Mouse (Mus musculus) MEL (cell line): ENCODE measurements around the gene Gm20489. TPM values are rescaled to one million over a fixed set of nuclear protein-coding genes. Genes with fewer than 3 reads are reported as not detected.
A peak's percentile ranks its signal among the peaks of the same experiment; 100 is the strongest.

Experiments used
- DNase-seq: peaks from one replicate; pipeline ENCODE4 v3.0.0; 2011; ENCODE audit warnings: low read depth, low spot score
- H3K27ac ChIP-seq: 2 replicates; pipeline ENCODE4 v1.5.1; 2012; ENCODE audit warnings: low read depth, mild to moderate bottlenecking, control low read depth, low read length, moderate library complexity; ENCODE audit not compliant: control insufficient read depth
- H3K27me3 ChIP-seq, 2 experiments: fragments of 150-350 bp in 1 of 2; sonication (generic) in 1 of 2; 2 replicates each; pipeline ENCODE4 v1.6.1; 2012; ENCODE audit warnings: low read length in 2 of 2, mild to moderate bottlenecking in 2 of 2, improper control_type of control experiment in 1 of 2, moderate library complexity in 1 of 2; ENCODE audit not compliant: insufficient read depth in 2 of 2, control insufficient read depth in 1 of 2
- H3K36me3 ChIP-seq, 2 experiments: 2 replicates each; pipeline ENCODE4 v1.6.1; 2012 to 2014; ENCODE audit warnings: low read length in 2 of 2, improper control_type of control experiment in 1 of 2, inconsistent platforms in 1 of 2, mild to moderate bottlenecking in 1 of 2; ENCODE audit not compliant: insufficient read depth in 2 of 2, control insufficient read depth in 1 of 2
- H3K4me1 ChIP-seq, 2 experiments: fragments of 150-350 bp in 1 of 2; sonication (generic) in 1 of 2; 2 replicates each; pipeline ENCODE4 v1.6.1; 2012; ENCODE audit warnings: low read length in 2 of 2, improper control_type of control experiment in 1 of 2, mild to moderate bottlenecking in 1 of 2; ENCODE audit not compliant: insufficient read depth in 2 of 2, control insufficient read depth in 1 of 2
- H3K4me3 ChIP-seq, 2 experiments: fragments of 150-350 bp in 1 of 2; sonication (generic) in 1 of 2; 2 replicates each; pipeline ENCODE4 v1.5.1; 2012; ENCODE audit warnings: low read depth in 2 of 2, low read length in 2 of 2, mild to moderate bottlenecking in 2 of 2, moderate library complexity in 2 of 2, control low read depth in 1 of 2, improper control_type of control experiment in 1 of 2; ENCODE audit not compliant: control insufficient read depth in 1 of 2, insufficient read depth in 1 of 2
- H3K79me2 ChIP-seq: 2 replicates; pipeline ENCODE4 v1.6.1; 2012; ENCODE audit warnings: mild to moderate bottlenecking, low read length, moderate library complexity; ENCODE audit not compliant: control insufficient read depth, poor library complexity, insufficient read depth
- H3K9ac ChIP-seq: 2 replicates; pipeline ENCODE4 v1.6.1; 2012; ENCODE audit warnings: low read depth, mild to moderate bottlenecking, control low read depth, low read length, moderate library complexity; ENCODE audit not compliant: control insufficient read depth, poor library complexity, severe bottlenecking
- H3K9me3 ChIP-seq: fragments of 150-350 bp; sonication (generic); replicated peaks from 2 replicates; pipeline ENCODE4 v1.6.1; 2012; ENCODE audit warnings: mild to moderate bottlenecking, low read length, improper control_type of control experiment, moderate library complexity; ENCODE audit not compliant: insufficient read depth
- BHLHE40 ChIP-seq: IDR thresholded peaks from 2 replicates; pipeline ENCODE4 v1.6.1; 2012; ENCODE audit warnings: low read depth, mild to moderate bottlenecking, inconsistent platforms, low read length, improper control_type of control experiment, borderline replicate concordance
- CHD2 ChIP-seq: IDR thresholded peaks from 2 replicates; pipeline ENCODE4 v1.6.1; 2011; ENCODE audit warnings: low read length, improper control_type of control experiment
- CTCF ChIP-seq, 3 experiments: IDR thresholded peaks in 2 of 3; conservative IDR thresholded peaks in 1 of 3; 2 replicates each; pipeline ENCODE4 v1.5.1; 2011 to 2012; ENCODE audit warnings: low read length in 3 of 3, low read depth in 2 of 3, mild to moderate bottlenecking in 2 of 3, improper control_type of control experiment in 1 of 3, inconsistent platforms in 1 of 3, mixed read lengths in 1 of 3, moderate library complexity in 1 of 3; ENCODE audit not compliant: control insufficient read depth in 1 of 3, insufficient read depth in 1 of 3, poor library complexity in 1 of 3, severe bottlenecking in 1 of 3
- E2F4 ChIP-seq: IDR thresholded peaks from 2 replicates; pipeline ENCODE4 v1.6.1; 2011; ENCODE audit warnings: low read depth, low read length, improper control_type of control experiment, borderline replicate concordance
- ELF1 ChIP-seq: IDR thresholded peaks from 2 replicates; pipeline ENCODE4 v1.6.1; 2014; ENCODE audit warnings: low read depth, mild to moderate bottlenecking, inconsistent platforms, low read length, improper control_type of control experiment, moderate library complexity
- EP300 ChIP-seq, 2 experiments: IDR thresholded peaks; 2 replicates each; pipeline ENCODE4 v1.6.1; 2011; ENCODE audit warnings: improper control_type of control experiment in 2 of 2, low read length in 2 of 2, low read depth in 1 of 2, mild to moderate bottlenecking in 1 of 2
- ETS1 ChIP-seq: IDR thresholded peaks from 2 replicates; pipeline ENCODE4 v1.6.1; 2012; ENCODE audit warnings: low read depth, mild to moderate bottlenecking, inconsistent platforms, low read length, improper control_type of control experiment, moderate library complexity
- GABPA ChIP-seq: IDR thresholded peaks from 2 replicates; pipeline ENCODE4 v1.6.1; 2012; ENCODE audit warnings: low read depth, mild to moderate bottlenecking, inconsistent platforms, low read length, improper control_type of control experiment, moderate library complexity
- GATA1 ChIP-seq: IDR thresholded peaks from 2 replicates; pipeline ENCODE4 v1.6.1; 2011; ENCODE audit warnings: low read depth, low read length, improper control_type of control experiment
- HCFC1 ChIP-seq: IDR thresholded peaks from 2 replicates; pipeline ENCODE4 v1.6.1; 2012; ENCODE audit warnings: low read depth, mild to moderate bottlenecking, inconsistent platforms, low read length, improper control_type of control experiment, moderate library complexity
- JUND ChIP-seq: IDR thresholded peaks from 2 replicates; pipeline ENCODE4 v1.6.1; 2011; ENCODE audit warnings: low read depth, mild to moderate bottlenecking, improper control_type of control experiment, low read length
- KAT2A ChIP-seq: conservative IDR thresholded peaks from 2 replicates; pipeline ENCODE4 v1.6.1; 2012; ENCODE audit warnings: low read depth, low read length, improper control_type of control experiment, inconsistent platforms
- MAFK ChIP-seq: IDR thresholded peaks from 2 replicates; pipeline ENCODE4 v1.6.1; 2011; ENCODE audit warnings: low read depth, mild to moderate bottlenecking, low read length, improper control_type of control experiment, borderline replicate concordance
- MAX ChIP-seq: IDR thresholded peaks from 2 replicates; pipeline ENCODE4 v1.6.1; 2011; ENCODE audit warnings: low read length, improper control_type of control experiment
- MAZ ChIP-seq: IDR thresholded peaks from 2 replicates; pipeline ENCODE4 v1.6.1; 2012; ENCODE audit warnings: low read depth, mild to moderate bottlenecking, inconsistent platforms, low read length, improper control_type of control experiment
- MEF2A ChIP-seq: IDR thresholded peaks from 2 replicates; pipeline ENCODE4 v1.6.1; 2014; ENCODE audit warnings: low read depth, mild to moderate bottlenecking, inconsistent platforms, low read length, improper control_type of control experiment; ENCODE audit not compliant: poor library complexity, insufficient replicate concordance, severe bottlenecking; ENCODE audit errors: extremely low read depth
- MXI1 ChIP-seq: IDR thresholded peaks from 2 replicates; pipeline ENCODE4 v1.6.1; 2011; ENCODE audit warnings: mild to moderate bottlenecking, low read depth, low read length, improper control_type of control experiment
- MYC ChIP-seq: IDR thresholded peaks from 2 replicates; pipeline ENCODE4 v1.6.1; 2011; ENCODE audit warnings: low read depth, mild to moderate bottlenecking, low read length, improper control_type of control experiment, moderate library complexity
- NELFE ChIP-seq: IDR thresholded peaks from 2 replicates; pipeline ENCODE4 v1.6.1; 2011; ENCODE audit warnings: low read depth, low read length, improper control_type of control experiment
- NRF1 ChIP-seq: IDR thresholded peaks from 2 replicates; pipeline ENCODE4 v1.6.1; 2014; ENCODE audit warnings: low read depth, mild to moderate bottlenecking, inconsistent platforms, low read length, improper control_type of control experiment, moderate library complexity; ENCODE audit not compliant: poor library complexity, insufficient read depth, severe bottlenecking
- POLR2A ChIP-seq, 2 experiments: IDR thresholded peaks; 2 replicates each; pipeline ENCODE4 v1.6.1; 2011 to 2012; ENCODE audit warnings: low read length in 2 of 2, mild to moderate bottlenecking in 2 of 2, control low read depth in 1 of 2, improper control_type of control experiment in 1 of 2, low read depth in 1 of 2, moderate library complexity in 1 of 2; ENCODE audit not compliant: control insufficient read depth in 1 of 2, insufficient read depth in 1 of 2, poor library complexity in 1 of 2
- POLR2AphosphoS5 ChIP-seq: IDR thresholded peaks from 2 replicates; pipeline ENCODE4 v1.6.1; 2012; ENCODE audit warnings: low read depth, borderline replicate concordance, mild to moderate bottlenecking, inconsistent platforms, low read length, moderate library complexity, mixed read lengths
- RAD21 ChIP-seq: IDR thresholded peaks from 2 replicates; pipeline ENCODE4 v1.6.1; 2011; ENCODE audit warnings: mild to moderate bottlenecking, low read depth, low read length, improper control_type of control experiment
- RCOR1 ChIP-seq: IDR thresholded peaks from 2 replicates; pipeline ENCODE4 v1.6.1; 2012; ENCODE audit warnings: low read depth, mild to moderate bottlenecking, inconsistent platforms, low read length, improper control_type of control experiment
- SIN3A ChIP-seq: IDR thresholded peaks from 2 replicates; pipeline ENCODE4 v1.6.1; 2012; ENCODE audit warnings: low read length, improper control_type of control experiment, inconsistent platforms
- SMC3 ChIP-seq: IDR thresholded peaks from 2 replicates; pipeline ENCODE4 v1.6.1; 2011; ENCODE audit warnings: low read depth, low read length, improper control_type of control experiment
- TAL1 ChIP-seq: IDR thresholded peaks from 2 replicates; pipeline ENCODE4 v1.6.1; 2012; ENCODE audit warnings: mild to moderate bottlenecking, inconsistent platforms, low read length, moderate library complexity, mixed read lengths
- TBP ChIP-seq: IDR thresholded peaks from 2 replicates; pipeline ENCODE4 v1.8.0; 2011; ENCODE audit warnings: low read depth, low read length, improper control_type of control experiment
- TCF12 ChIP-seq: IDR thresholded peaks from 2 replicates; pipeline ENCODE4 v1.6.1; 2014; ENCODE audit warnings: low read depth, mild to moderate bottlenecking, inconsistent platforms, low read length, improper control_type of control experiment, moderate library complexity
- USF1 ChIP-seq: IDR thresholded peaks from 2 replicates; pipeline ENCODE4 v1.6.1; 2014; ENCODE audit warnings: low read depth, mild to moderate bottlenecking, inconsistent platforms, low read length, improper control_type of control experiment, moderate library complexity
- ZC3H11A ChIP-seq: IDR thresholded peaks from 2 replicates; pipeline ENCODE4 v1.6.1; 2012; ENCODE audit warnings: low read depth, mild to moderate bottlenecking, inconsistent platforms, low read length, improper control_type of control experiment
- ZKSCAN1 ChIP-seq: IDR thresholded peaks from 2 replicates; pipeline ENCODE4 v1.6.1; 2012; ENCODE audit warnings: low read depth, mild to moderate bottlenecking, inconsistent platforms, low read length, improper control_type of control experiment, moderate library complexity
- ZMIZ1 ChIP-seq: IDR thresholded peaks from 2 replicates; pipeline ENCODE4 v1.6.1; 2012; ENCODE audit warnings: low read depth, mild to moderate bottlenecking, inconsistent platforms, low read length, improper control_type of control experiment, moderate library complexity
- ZNF384 ChIP-seq: IDR thresholded peaks from 2 replicates; pipeline ENCODE4 v1.6.1; 2012; ENCODE audit warnings: low read depth, mild to moderate bottlenecking, inconsistent platforms, low read length, improper control_type of control experiment
- polyA plus RNA-seq, 2 experiments: library from polyadenylated mRNA; stranded (reverse) in 1 of 2; unstranded in 1 of 2; fragments of >175 nt in 1 of 2; fragments of >200 nt in 1 of 2; gene quantifications; 2 replicates each; pipeline versions ENCODE4 v1.2.1 to v1.2.4; 2012; ENCODE audit warnings: low replicate concordance in 2 of 2, low read depth in 1 of 2; ENCODE audit not compliant: insufficient read length in 2 of 2, insufficient read depth in 1 of 2, missing spikeins in 1 of 2
- total RNA-seq: library from RNA; depleted of rRNA; stranded (reverse); fragments of 300-350 nt; gene quantifications from 2 replicates; pipeline ENCODE4 v1.2.3, GENCODE M21; 2012

Gene Gm20489
- total and polyA plus RNA-seq, 3 experiments: not detected

DNA sequence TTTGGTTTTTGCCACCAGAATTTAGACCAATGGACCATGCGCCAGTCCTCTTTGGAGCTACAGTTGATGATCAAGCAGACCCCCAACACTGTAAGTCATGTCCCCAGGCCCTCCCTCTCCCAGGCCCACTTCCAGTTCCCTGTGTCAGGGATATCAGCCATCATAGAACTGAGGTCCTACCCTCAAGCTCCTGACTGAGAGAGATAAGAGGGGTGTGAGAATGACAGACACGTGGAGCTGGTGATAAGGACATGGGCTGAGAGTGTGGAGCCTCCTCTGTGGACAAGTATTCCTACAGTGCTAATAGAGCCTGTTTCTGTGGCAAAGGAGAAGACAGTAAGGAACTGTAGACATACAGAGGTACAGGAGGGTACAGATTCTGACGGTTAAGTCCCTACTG is 18.7 kb upstream of the Gm20489 start:
- no peak overlapping the region for H3K9ac ChIP-seq
- no peaks in the 10 kb centered on the region for H3K79me2 ChIP-seq
- H3K36me3 ChIP-seq: peaks cover 13 to 36% of the 10 kb centered on the region in 2 experiments
- TF ChIP-seq BHLHE40: peak; percentile 87; the same call in 1 of the 2 replicates
- TF ChIP-seq POLR2AphosphoS5: no peak
- TF ChIP-seq USF1: peak; percentile 68
- TF ChIP-seq ELF1: no peak
- TF ChIP-seq GATA1: peak; percentile 96
- TF ChIP-seq MAZ: peak; percentile 78; the same call in 1 of the 2 replicates
- peak; percentile 75 for TF ChIP-seq SIN3A
- TF ChIP-seq NELFE: no peak
- no peak for TF ChIP-seq E2F4
- peak; percentile 85 for TF ChIP-seq ETS1
- TF ChIP-seq EP300 (IDR thresholded peaks at IDR 0.05; ENCODE audit: low read depth in 1 of 2, low read length in 2 of 2): peak; percentile 90 to 93
- no peak for TF ChIP-seq GABPA
- TF ChIP-seq ZMIZ1: no peak
- TF ChIP-seq ZKSCAN1: no peak
- TF ChIP-seq MAX: peak; percentile 85
- TF ChIP-seq NRF1: no peak
- TF ChIP-seq MAFK: no peak
- TF ChIP-seq POLR2A (IDR thresholded peaks at IDR 0.05; ENCODE audit: control insufficient read depth in 1 of 2, insufficient read depth in 1 of 2, low read depth in 1 of 2, low read length in 2 of 2, poor library complexity in 1 of 2): no peak
- no peak for TF ChIP-seq CHD2
- no peak for TF ChIP-seq ZNF384
- TF ChIP-seq TAL1: peak; percentile 97
- TF ChIP-seq MXI1: peak; percentile 88
- no peak for TF ChIP-seq MEF2A
- no peak for TF ChIP-seq HCFC1
- no peak for TF ChIP-seq SMC3
- TF ChIP-seq KAT2A: no peak
- TF ChIP-seq MYC: peak; percentile 85
- TF ChIP-seq CTCF (IDR thresholded peaks at IDR 0.05 in 2 of 3, conservative IDR thresholded peaks at IDR 0.05 in 1 of 3; ENCODE audit: control insufficient read depth in 1 of 3, insufficient read depth in 1 of 3, low read depth in 2 of 3, low read length in 3 of 3, poor library complexity in 1 of 3, severe bottlenecking in 1 of 3): no peak
- TF ChIP-seq ZC3H11A: no peak
- TF ChIP-seq JUND: no peak
- peak; percentile 85 for TF ChIP-seq RCOR1
- TF ChIP-seq TBP: no peak
- no peak for TF ChIP-seq RAD21
- peak; percentile 97 for TF ChIP-seq TCF12
- peaks cover 23 to 30% of the 10 kb centered on the region in 2 experiments for H3K4me1 ChIP-seq
- peak overlapping the region; percentile 86 for H3K27ac ChIP-seq
- no peaks in the 10 kb centered on the region for H3K27me3 ChIP-seq
- no peak overlapping the region for H3K4me3 ChIP-seq
- H3K9me3 ChIP-seq: no peaks in the 10 kb centered on the region
- peak; percentile 85 for DNase-seq
